Comparison of ENCODE assay signal across 12 mouse cellular contexts in genomic region chr2:119249592-119250061, GRCm38 (mm10). TPM values are rescaled to one million over a fixed set of nuclear protein-coding genes. Genes with fewer than 3 reads are reported as not detected.
DNase-seq lines count a peak whose midpoint lies in the region; ATAC-seq lines count a peak whose summit lies in the region.
"Had no signal": no experiment of that assay in that cellular context is flagged by ENCODE, and none has a peak within 500 bp of the region (broad histone marks: within the 10 kb centered on the region; RNA-seq: fewer than 3 reads in every experiment).

No protein-coding gene starts in this region.

- 0 out of 2 replicates have a peak, but pooled peaks cover 5% of the 10 kb centered on the region for H3K4me1 ChIP-seq in hindbrain, embryonic 13.5 days (replicated peaks)
- H3K4me1 ChIP-seq in hindbrain, embryonic 12.5 days = no peaks in the 10 kb centered on the region

- DNase-seq in urinary bladder, postnatal 25 days (ENCODE audit: low spot score) = peak; percentile 59
- DNase-seq in urinary bladder, postnatal 10 days (ENCODE audit: low spot score) = no peak
- peak; percentile 29 for DNase-seq in lung, postnatal 10 days
- DNase-seq in adrenal gland, adult 2 months = no peak
- DNase-seq in layer of hippocampus, postnatal 36 days = no peak
- DNase-seq in testis, postnatal 14 days (ENCODE audit: low spot score) = no peak
- DNase-seq: adrenal gland, postnatal 36 days; heart, adult 2 months; heart, postnatal 14 days; liver had no signal

- no peak overlapping the region for H3K9ac ChIP-seq in hindbrain, embryonic 13.5 days
- no peak overlapping the region for H3K9ac ChIP-seq in hindbrain, embryonic 12.5 days

- H3K27ac ChIP-seq in hindbrain, embryonic 13.5 days = no peak overlapping the region
- no peak overlapping the region for H3K27ac ChIP-seq in hindbrain, embryonic 12.5 days
- H3K27ac ChIP-seq: heart, adult 2 months had no signal

- no peaks in the 10 kb centered on the region for H3K36me3 ChIP-seq in hindbrain, embryonic 13.5 days
- H3K36me3 ChIP-seq in hindbrain, embryonic 12.5 days = no peaks in the 10 kb centered on the region

- peak; percentile 52 for ATAC-seq in hindbrain, embryonic 13.5 days (ENCODE audit: low FRiP score)
- no peak for ATAC-seq in hindbrain, embryonic 12.5 days (ENCODE audit: low FRiP score)

- 74% methylated on average over 4 of the region's 4 CpGs for WGBS in hindbrain, embryonic 13.5 days
- 73% methylated on average over 4 of the region's 4 CpGs for WGBS in hindbrain, embryonic 12.5 days

- H3K4me2 ChIP-seq in hindbrain, embryonic 13.5 days = no peak overlapping the region
- H3K4me2 ChIP-seq in hindbrain, embryonic 12.5 days (replicated peaks) = no peak overlapping the region

- H3K9me3 ChIP-seq in hindbrain, embryonic 13.5 days = no peaks in the 10 kb centered on the region
- no peaks in the 10 kb centered on the region for H3K9me3 ChIP-seq in hindbrain, embryonic 12.5 days (replicated peaks)

- H3K27me3 ChIP-seq in hindbrain, embryonic 13.5 days = peaks cover 29% of the 10 kb centered on the region
- peaks cover 15% of the 10 kb centered on the region for H3K27me3 ChIP-seq in hindbrain, embryonic 12.5 days

- H3K4me3 ChIP-seq in hindbrain, embryonic 13.5 days = no peak overlapping the region
- H3K4me3 ChIP-seq in hindbrain, embryonic 12.5 days = no peak overlapping the region
- H3K4me3 ChIP-seq: heart, adult 2 months had no signal

RNA-seq across cellular contexts. Expression of gene Spint1, which starts 12.5 kb away (rescaled TPM):
- 0.72 and 0.99 TPM in 2 replicates for polyA plus RNA-seq in hindbrain, embryonic 13.5 days (2015; fragmentation: Nextera tagmentation; extraction: Ambion mirVana)
- polyA plus RNA-seq in hindbrain, embryonic 12.5 days (2016; fragmentation: Nextera tagmentation; extraction: Ambion mirVana) = 3.0 and 6.4 TPM in 2 replicates
- total RNA-seq in adrenal gland, adult 2 months (2021) = 1 to 10 TPM; 1.8 to 3.4 TPM
- polyA plus RNA-seq in adrenal gland, adult 2 months (2012; rRNA removed) = 1.9 and 2.9 TPM in 2 replicates
- 1 to 10 TPM; 1.7 to 2.4 TPM for total RNA-seq in layer of hippocampus, postnatal 36 days (2021)
- total RNA-seq: heart, adult 2 months had no signal

RNA-seq across cellular contexts. Expression of gene Ppp1r14d, which starts 19.9 kb away (rescaled TPM):
- not detected in 2 replicates for polyA plus RNA-seq in hindbrain, embryonic 13.5 days (2015; fragmentation: Nextera tagmentation; extraction: Ambion mirVana)
- 0.37 TPM in 1 of 2 replicates, not detected in the other for polyA plus RNA-seq in hindbrain, embryonic 12.5 days (2016; fragmentation: Nextera tagmentation; extraction: Ambion mirVana)
- total RNA-seq in adrenal gland, adult 2 months (2021) = not detected
- not detected in 2 replicates for polyA plus RNA-seq in adrenal gland, adult 2 months (2012; rRNA removed)
- total RNA-seq in layer of hippocampus, postnatal 36 days (2021) = not detected
- total RNA-seq: adrenal gland, postnatal 36 days; heart, adult 2 months; heart, postnatal 14 days had no signal
- polyA plus RNA-seq: heart, adult 2 months had no signal

RNA-seq across cellular contexts. Expression of gene Rhov, which starts 21.4 kb away (rescaled TPM):
- 21.2 and 23.4 TPM in 2 replicates for polyA plus RNA-seq in hindbrain, embryonic 13.5 days (2015; fragmentation: Nextera tagmentation; extraction: Ambion mirVana)
- polyA plus RNA-seq in hindbrain, embryonic 12.5 days (2016; fragmentation: Nextera tagmentation; extraction: Ambion mirVana) = 5.8 and 8.2 TPM in 2 replicates
- total RNA-seq in adrenal gland, adult 2 months (2021) = 1 to 10 TPM in 1 of 2 experiments, under 1 TPM in 1; 0.23 to 2.2 TPM
- polyA plus RNA-seq in adrenal gland, adult 2 months (2012; rRNA removed) = 0.34 and 0.91 TPM in 2 replicates
- 1 to 10 TPM; 6.4 to 6.9 TPM for total RNA-seq in layer of hippocampus, postnatal 36 days (2021)
- total RNA-seq: heart, adult 2 months; heart, postnatal 14 days had no signal

RNA-seq across cellular contexts. Expression of gene Vps18, which starts 38.9 kb away (rescaled TPM):
- 26.0 and 26.1 TPM in 2 replicates for polyA plus RNA-seq in hindbrain, embryonic 13.5 days (2015; fragmentation: Nextera tagmentation; extraction: Ambion mirVana)
- 28.2 and 28.3 TPM in 2 replicates for polyA plus RNA-seq in hindbrain, embryonic 12.5 days (2016; fragmentation: Nextera tagmentation; extraction: Ambion mirVana)
- total RNA-seq in adrenal gland, adult 2 months (2021) = 10 to 100 TPM; 21.2 to 22.0 TPM
- polyA plus RNA-seq in adrenal gland, adult 2 months (2012; rRNA removed) = 27.6 and 30.1 TPM in 2 replicates
- total RNA-seq in layer of hippocampus, postnatal 36 days (2021) = 10 to 100 TPM; 40.6 to 41.5 TPM

RNA-seq across cellular contexts. Expression of gene Dnajc17, which starts 41.0 kb away (rescaled TPM):
- 25.0 and 27.3 TPM in 2 replicates for polyA plus RNA-seq in hindbrain, embryonic 13.5 days (2015; fragmentation: Nextera tagmentation; extraction: Ambion mirVana)
- 22.6 and 23.3 TPM in 2 replicates for polyA plus RNA-seq in hindbrain, embryonic 12.5 days (2016; fragmentation: Nextera tagmentation; extraction: Ambion mirVana)
- total RNA-seq in adrenal gland, adult 2 months (2021) = 10 to 100 TPM; 12.3 to 21.0 TPM
- 3.6 and 3.7 TPM in 2 replicates for polyA plus RNA-seq in adrenal gland, adult 2 months (2012; rRNA removed)
- 10 to 100 TPM; 17.4 to 17.6 TPM for total RNA-seq in layer of hippocampus, postnatal 36 days (2021)

Comparison
In these comparisons a context has a peak if more than half of its experiments do, and no peak if none do; other contexts are left out.
1. DNase-seq: peak in urinary bladder, postnatal 25 days (single experiment) and lung, postnatal 10 days (single experiment); none in urinary bladder, postnatal 10 days (single experiment), adrenal gland, adult 2 months (single experiment), layer of hippocampus, postnatal 36 days (0 of 2) and testis, postnatal 14 days (single experiment).